Mouse (Mus musculus): ENCODE results near the gene Cisd3.

Gene Cisd3

GRCm38 (mm10) chr11:97684063-97684680 is 1.5 kb upstream of the Cisd3 start:
- ATAC-seq (ENCODE audit: insufficient number of reproducible peaks, low FRiP score, low TSS enrichment) = no peak

GRCm38 (mm10) chr11:97684766-97685165 is 860 bp upstream of the Cisd3 start:
- no peak for ATAC-seq (ENCODE audit: insufficient number of reproducible peaks, low FRiP score, low TSS enrichment)

GRCm38 (mm10) chr11:97686322-97686908 is 789 bp downstream of the Cisd3 start:
- ATAC-seq (ENCODE audit: insufficient number of reproducible peaks, low FRiP score, low TSS enrichment) = no peak

- no peak for ATAC-seq (ENCODE audit: insufficient number of reproducible peaks, low FRiP score, low TSS enrichment)
Measured at GRCm38 (mm10) chr11:97687061-97687460, 1.4 kb downstream of the Cisd3 start.

- no peak for ATAC-seq (ENCODE audit: insufficient number of reproducible peaks, low FRiP score, low TSS enrichment)
Measured at GRCm38 (mm10) chr11:97689861-97690260, 4.2 kb downstream of the Cisd3 start.

- no peak for ATAC-seq (ENCODE audit: insufficient number of reproducible peaks, low FRiP score, low TSS enrichment)
Measured at GRCm38 (mm10) chr11:97694435-97694834, 8.8 kb downstream of the Cisd3 start.

GRCm38 (mm10) chr11:97694921-97695711 is 9.5 kb downstream of the Cisd3 start:
- ATAC-seq (ENCODE audit: insufficient number of reproducible peaks, low FRiP score, low TSS enrichment) = no peak

GRCm38 (mm10) chr11:97695712-97696401 is 10.2 kb downstream of the Cisd3 start:
- ATAC-seq (ENCODE audit: insufficient number of reproducible peaks, low FRiP score, low TSS enrichment) = no peak

- ATAC-seq (ENCODE audit: insufficient number of reproducible peaks, low FRiP score, low TSS enrichment) = no peak
Measured at GRCm38 (mm10) chr11:97696669-97697068, 11.0 kb downstream of the Cisd3 start.

- ATAC-seq (ENCODE audit: insufficient number of reproducible peaks, low FRiP score, low TSS enrichment) = no peak
Measured at GRCm38 (mm10) chr11:97697199-97697890, 11.7 kb downstream of the Cisd3 start.

- no peak for ATAC-seq (ENCODE audit: insufficient number of reproducible peaks, low FRiP score, low TSS enrichment)
Measured at GRCm38 (mm10) chr11:97697891-97698529, 12.4 kb downstream of the Cisd3 start.

GRCm38 (mm10) chr11:97698741-97699611 is 13.3 kb downstream of the Cisd3 start:
- no peak for ATAC-seq (ENCODE audit: insufficient number of reproducible peaks, low FRiP score, low TSS enrichment)

- no peak for ATAC-seq (ENCODE audit: insufficient number of reproducible peaks, low FRiP score, low TSS enrichment)
Measured at GRCm38 (mm10) chr11:97699626-97700002, 14.0 kb downstream of the Cisd3 start.

- peak; percentile 18; the same call in 1 of the 2 replicates for ATAC-seq (ENCODE audit: insufficient number of reproducible peaks, low FRiP score, low TSS enrichment)
Measured at GRCm38 (mm10) chr11:97700003-97700745, 14.5 kb downstream of the Cisd3 start, which contains the start of gene Pcgf2. TSS of gene Pcgf2 (minus strand) at chr11:97700497.

- ATAC-seq (ENCODE audit: insufficient number of reproducible peaks, low FRiP score, low TSS enrichment) = no peak
Measured at GRCm38 (mm10) chr11:97700746-97701580, 15.3 kb downstream of the Cisd3 start.

GRCm38 (mm10) chr11:97701581-97702392 is 16.2 kb downstream of the Cisd3 start:
- ATAC-seq (ENCODE audit: insufficient number of reproducible peaks, low FRiP score, low TSS enrichment) = no peak

- ATAC-seq (ENCODE audit: insufficient number of reproducible peaks, low FRiP score, low TSS enrichment) = no peak
Measured at GRCm38 (mm10) chr11:97702393-97702745, 16.7 kb downstream of the Cisd3 start.

Data from cerebellum, adult (tissue).